Mouse (Mus musculus): Measurements from ENCODE around the gene Foxo1. TPM values are rescaled to one million over a fixed set of nuclear protein-coding genes. Genes with fewer than 3 reads are reported as not detected.

The Foxo1 gene
- polyA plus RNA-seq, 1 experiment from 2014 or later = 2.6 TPM

GRCm38 (mm10) chr3:52393171-52393570 is 125.0 kb downstream of the Foxo1 start:
- H3K4me1 ChIP-seq = no peaks in the 10 kb centered on the region

GRCm38 (mm10) chr3:52396121-52396731 is 128.1 kb downstream of the Foxo1 start:
- no peaks in the 10 kb centered on the region for H3K9me3 ChIP-seq (replicated peaks)
- H3K4me2 ChIP-seq = no peak overlapping the region
- no peak for ATAC-seq
- WGBS (ENCODE audit: insufficient replicate concordance) = 67% methylated on average over 13 of the region's 13 CpGs
- H3K4me1 ChIP-seq = peaks cover 2% of the 10 kb centered on the region; the same call in 1 of the 2 replicates
- no peak overlapping the region for H3K9ac ChIP-seq
- H3K27ac ChIP-seq = no peak overlapping the region
- no peaks in the 10 kb centered on the region for H3K36me3 ChIP-seq
- H3K27me3 ChIP-seq (replicated peaks) = peaks cover 10% of the 10 kb centered on the region
- no peak overlapping the region for H3K4me3 ChIP-seq

More at GRCm38 (mm10) chr3:52393171-52393570, 125.0 kb downstream of the Foxo1 start:
- no peak overlapping the region for H3K4me2 ChIP-seq
- 63% methylated on average over 10 of the region's 10 CpGs for WGBS (ENCODE audit: insufficient replicate concordance)
- no peak overlapping the region for H3K9ac ChIP-seq
- H3K27me3 ChIP-seq (replicated peaks) = no peaks in the 10 kb centered on the region
- ATAC-seq = no peak
- no peak overlapping the region for H3K4me3 ChIP-seq
- H3K36me3 ChIP-seq = no peaks in the 10 kb centered on the region
- no peak overlapping the region for H3K27ac ChIP-seq
- H3K9me3 ChIP-seq (replicated peaks) = no peaks in the 10 kb centered on the region

GRCm38 (mm10) chr3:52396951-52397615 is 128.9 kb downstream of the Foxo1 start:
- 66% methylated on average over 10 of the region's 10 CpGs for WGBS (ENCODE audit: insufficient replicate concordance)
- Histone ChIP-seq H3K36me3 (no peaks in the 10 kb centered on the region), H3K4me2 (no peak overlapping the region), H3K4me3 (no peak overlapping the region), H3K27me3 (replicated peaks) (peaks cover 16% of the 10 kb centered on the region), H3K9ac (no peak overlapping the region), H3K27ac (no peak overlapping the region), H3K9me3 (replicated peaks) (no peaks in the 10 kb centered on the region), H3K4me1 (peaks cover 7% of the 10 kb centered on the region; the same call in 1 of the 2 replicates)
- ATAC-seq = no peak

GRCm38 (mm10) chr3:52397961-52398360 is 129.8 kb downstream of the Foxo1 start:
- WGBS (ENCODE audit: insufficient replicate concordance) = 65% methylated on average over 8 of the region's 8 CpGs
- Histone ChIP-seq H3K27ac (no peak overlapping the region), H3K4me1 (peaks cover 7% of the 10 kb centered on the region; the same call in 1 of the 2 replicates), H3K4me3 (no peak overlapping the region), H3K4me2 (no peak overlapping the region), H3K9ac (no peak overlapping the region), H3K9me3 (replicated peaks) (no peaks in the 10 kb centered on the region), H3K36me3 (no peaks in the 10 kb centered on the region), H3K27me3 (replicated peaks) (peaks cover 19% of the 10 kb centered on the region)
- no peak for ATAC-seq

GRCm38 (mm10) chr3:52400284-52401161 is 132.4 kb downstream of the Foxo1 start:
- H3K9me3 ChIP-seq (replicated peaks) = no peaks in the 10 kb centered on the region
- H3K27me3 ChIP-seq (replicated peaks) = peaks cover 19% of the 10 kb centered on the region
- no peak for ATAC-seq
- H3K27ac ChIP-seq = no peak overlapping the region
- H3K36me3 ChIP-seq = no peaks in the 10 kb centered on the region
- 11% methylated on average over 19 of the region's 19 CpGs for WGBS (ENCODE audit: insufficient replicate concordance)
- no peak overlapping the region for H3K4me3 ChIP-seq
- H3K4me2 ChIP-seq = peak overlapping the region; percentile 54
- H3K4me1 ChIP-seq = peaks cover 7% of the 10 kb centered on the region; the same call in 1 of the 2 replicates
- H3K9ac ChIP-seq = no peak overlapping the region

GRCm38 (mm10) chr3:52401162-52401928 is 133.2 kb downstream of the Foxo1 start:
- Histone ChIP-seq H3K9me3 (replicated peaks) (no peaks in the 10 kb centered on the region), H3K27ac (no peak overlapping the region), H3K36me3 (no peaks in the 10 kb centered on the region), H3K4me1 (peaks cover 7% of the 10 kb centered on the region; the same call in 1 of the 2 replicates), H3K4me2 (peak overlapping the region; percentile 54), H3K9ac (no peak overlapping the region), H3K4me3 (peak overlapping the region; percentile 24), H3K27me3 (replicated peaks) (peaks cover 19% of the 10 kb centered on the region)
- no peak for ATAC-seq
- WGBS (ENCODE audit: insufficient replicate concordance) = 6% methylated on average over 26 of the region's 26 CpGs

Other genes starting within 250 kb of the Foxo1 start
- 1.5 and 1.7 TPM in 2 replicates for gene Maml3, start 163.3 kb upstream of the Foxo1 start, polyA plus RNA-seq (2016; fragmentation: Nextera tagmentation; extraction: Ambion mirVana)